Mouse (Mus musculus): ENCODE measurements around the gene Hbb-y.
"Not testable (repeated sequence)": the region's sequence is repeated elsewhere in the genome, so short reads cannot be mapped to it uniquely, and the experiment has no call there.

Gene Hbb-y

DNA sequence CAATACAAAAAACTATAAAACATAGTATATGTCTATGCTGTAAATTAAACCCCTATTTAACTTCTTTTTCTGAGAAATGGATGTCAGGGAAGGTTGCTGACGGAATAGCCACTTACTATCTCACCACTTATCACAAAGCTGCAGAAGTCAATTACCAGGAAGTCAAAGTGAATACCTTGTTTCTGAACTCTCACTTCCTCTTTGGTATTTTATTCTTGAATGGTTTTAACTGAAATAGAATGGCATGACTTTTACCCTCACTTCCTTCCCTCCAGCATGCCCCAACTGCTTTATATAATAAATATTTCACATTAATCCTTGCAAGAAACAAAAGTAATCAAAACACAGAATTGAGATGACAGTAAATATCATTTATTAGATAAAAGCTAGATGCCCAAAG lies 40.8 kb downstream of the Hbb-y start:
- no peak for DNase-seq

DNA sequence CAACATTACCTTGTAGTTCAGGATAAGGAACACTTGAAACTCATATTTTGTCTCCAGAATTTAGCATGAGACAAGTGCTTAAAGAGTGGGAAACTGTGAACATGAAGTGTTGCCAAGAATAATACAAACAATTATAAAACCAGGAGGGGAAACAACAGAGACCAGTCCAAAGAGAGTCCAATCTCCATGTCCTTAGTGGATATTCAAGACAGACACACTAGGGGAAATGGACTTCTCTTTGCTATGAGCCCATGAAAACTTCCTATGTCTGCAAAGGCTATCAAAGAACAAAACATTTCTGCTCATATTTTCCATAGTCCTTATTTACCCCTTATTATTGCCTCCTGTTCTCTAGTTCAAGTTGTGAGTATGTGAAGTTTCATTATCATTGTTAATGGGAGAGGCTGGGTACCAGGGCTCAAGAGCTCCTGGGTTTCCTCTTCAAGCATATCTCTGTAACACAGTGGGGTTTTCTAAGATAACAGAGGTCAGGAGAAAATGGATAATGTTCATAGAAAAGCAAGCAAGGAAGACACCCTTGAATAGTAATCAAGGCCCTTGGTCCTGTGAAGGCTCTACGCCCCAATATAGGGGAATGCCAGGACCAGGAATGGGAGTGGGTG lies 41.7 kb downstream of the Hbb-y start:
- DNase-seq: no peak

- no peak for DNase-seq
Observed at GRCm38 (mm10) chr7:103810746-103811145, 42.3 kb downstream of the Hbb-y start.

DNA sequence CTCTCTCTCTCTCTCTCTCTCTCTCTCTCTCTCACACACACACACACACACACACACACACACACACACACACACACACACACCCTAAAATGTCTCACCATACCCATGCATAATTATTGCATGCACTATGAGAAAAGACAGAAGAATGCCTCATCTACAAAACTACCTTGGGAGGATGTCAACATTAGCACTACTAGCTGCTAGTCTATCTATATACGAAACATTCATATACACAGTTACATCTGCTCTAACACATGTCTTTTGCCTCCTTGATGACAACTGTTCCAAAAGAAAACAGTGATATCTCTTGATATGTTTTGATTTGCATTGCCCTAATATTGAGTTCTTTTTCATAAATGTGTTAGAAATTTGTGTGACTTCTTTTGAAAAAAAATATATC lies 42.7 kb downstream of the Hbb-y start:
- no peak for DNase-seq

DNA sequence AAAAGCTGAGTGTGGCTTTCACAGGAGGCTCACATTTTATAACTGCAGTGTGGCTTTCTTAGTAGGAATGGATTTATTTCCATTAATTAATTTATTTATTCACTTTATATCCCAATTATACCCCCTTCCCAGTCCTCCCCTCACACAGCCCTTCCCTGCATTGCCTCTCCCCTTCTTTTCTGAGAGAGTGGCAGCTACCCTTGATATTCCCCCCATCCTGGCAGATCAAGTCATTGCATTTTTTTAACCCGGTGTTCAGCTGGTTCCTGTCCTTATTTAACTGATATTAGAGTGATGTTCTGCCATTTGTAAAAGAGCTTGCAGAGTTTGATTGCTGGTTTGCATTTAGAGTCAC lies 43.2 kb downstream of the Hbb-y start:
- no peak for DNase-seq

GRCm38 (mm10) chr7:103808971-103809800 lies 43.8 kb downstream of the Hbb-y start:
- no peak for DNase-seq

DNA sequence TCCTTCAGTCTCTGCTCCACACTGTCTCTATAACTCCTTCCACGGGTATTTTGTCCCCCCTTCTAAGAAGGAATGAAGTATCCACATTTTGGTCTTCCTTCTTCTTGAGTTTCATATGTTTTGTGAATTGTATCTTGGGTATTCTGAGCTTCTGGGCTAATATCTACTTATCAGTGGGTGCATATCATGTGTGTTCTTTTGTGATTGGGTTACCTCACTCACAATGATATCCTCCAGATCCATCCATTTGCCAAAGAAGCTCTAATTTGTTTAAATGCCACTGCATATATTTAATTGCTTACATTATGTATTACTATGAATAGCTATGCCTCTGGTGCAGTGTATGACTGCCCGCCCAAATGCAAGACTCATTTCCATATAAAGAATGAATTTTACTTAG lies 44.9 kb downstream of the Hbb-y start:
- DNase-seq: not testable (repeated sequence)

- DNase-seq: no peak
Observed at GRCm38 (mm10) chr7:103806856-103807255, 46.2 kb downstream of the Hbb-y start.
